In genomic region chrX:20425140-20425838, GRCm38 (mm10) we compare ENCODE assay signal across 8 mouse cellular contexts. TPM values are rescaled to one million over a fixed set of nuclear protein-coding genes. Genes with fewer than 3 reads are reported as not detected.
DNase-seq lines count a peak whose midpoint lies in the region; ATAC-seq lines count a peak whose summit lies in the region.

TSS of gene Jade3 (plus strand) at chrX:20425688.

- peaks cover 3% of the 10 kb centered on the region for H3K36me3 ChIP-seq in hindbrain, embryonic 13.5 days

- H3K4me1 ChIP-seq in hindbrain, embryonic 13.5 days (replicated peaks), result peaks cover 7% of the 10 kb centered on the region

- peak within 1 kb of the TSS; percentile 91 for H3K27ac ChIP-seq in hindbrain, embryonic 13.5 days

- DNase-seq in R1 (ENCODE audit: low read depth, low spot score), result peak; percentile 91
- DNase-seq in cerebellum, postnatal 10 days, result peak; percentile 68 to 80
- peak; percentile 17 to 36 for DNase-seq in frontal cortex, postnatal 14 days (ENCODE audit: low spot score in 2 of 2)
- DNase-seq in left cerebral cortex, adult 11 months (ENCODE audit: low spot score), result peak; percentile 28
- peak; percentile 92 for DNase-seq in lung, postnatal 36 days
- DNase-seq in retina, postnatal 1 day, result peak; percentile 94
- DNase-seq in thymus, postnatal 4 days, result peak; percentile 85

- peak; percentile 97 for ATAC-seq in hindbrain, embryonic 13.5 days (ENCODE audit: low FRiP score)

- H3K9ac ChIP-seq in hindbrain, embryonic 13.5 days, result peak within 1 kb of the TSS; percentile 74

- H3K4me3 ChIP-seq in hindbrain, embryonic 13.5 days, result peak within 1 kb of the TSS; percentile 65

- 23% methylated on average over 51 of the region's 67 CpGs for WGBS in hindbrain, embryonic 13.5 days

- no peaks in the 10 kb centered on the region for H3K27me3 ChIP-seq in hindbrain, embryonic 13.5 days

- no peaks in the 10 kb centered on the region for H3K9me3 ChIP-seq in hindbrain, embryonic 13.5 days

- peak within 1 kb of the TSS; percentile 62 for H3K4me2 ChIP-seq in hindbrain, embryonic 13.5 days

RNA-seq across cellular contexts. Expression of gene Jade3, which starts in this region (rescaled TPM):
- 5.4 and 6.5 TPM in 2 replicates for polyA plus RNA-seq in hindbrain, embryonic 13.5 days (2015; fragmentation: Nextera tagmentation; extraction: Ambion mirVana)

Comparison
In these comparisons a context has a peak if more than half of its experiments do, and no peak if none do; other contexts are left out.
1. Peak in every context shown above with its lines: DNase-seq, ATAC-seq, H3K4me3 ChIP-seq and H3K27ac ChIP-seq.
2. DNase-seq: peak in every context shown above with its lines; median percentile 94 in retina, postnatal 1 day; 92 in lung, postnatal 36 days; 91 in R1; 85 in thymus, postnatal 4 days; 74 in cerebellum, postnatal 10 days; 28 in left cerebral cortex, adult 11 months; 26 in frontal cortex, postnatal 14 days.